Mouse (Mus musculus): ENCODE data around the gene Nadk.

DNA sequence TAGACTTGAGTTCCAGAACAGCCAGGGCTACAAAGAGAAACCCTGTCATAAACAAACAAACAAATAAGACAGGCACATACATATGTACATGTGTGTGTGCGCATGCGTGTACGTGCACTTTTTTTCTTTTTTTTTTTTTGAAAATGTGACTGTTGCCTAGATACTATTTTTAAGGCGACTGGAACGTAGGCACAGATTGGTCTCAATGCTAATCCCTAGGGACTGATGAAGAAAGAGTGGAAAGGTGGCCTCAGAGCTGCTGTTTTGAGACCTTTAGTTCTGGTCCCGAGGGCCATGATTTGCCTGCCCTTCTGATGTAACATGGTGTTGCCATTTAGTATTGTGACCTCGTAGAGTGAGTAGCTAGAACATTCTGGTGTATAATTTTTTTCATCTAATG, 12.2 kb upstream of the Nadk start:
- TF ChIP-seq FLI1 (IDR thresholded peaks at IDR 0.05; ENCODE audit: low read length), result no peak
- TF ChIP-seq GATA1 (IDR thresholded peaks at IDR 0.05; ENCODE audit: borderline replicate concordance, low read length), result no peak
